Mouse (Mus musculus): ENCODE measurements at regions not wholly inside any gene's neighbourhood (a gene's known extent, or its start where the extent isn't known, plus 50 kb on each side); places are given as distances from the start of the nearest gene placed in this dataset.

DNA sequence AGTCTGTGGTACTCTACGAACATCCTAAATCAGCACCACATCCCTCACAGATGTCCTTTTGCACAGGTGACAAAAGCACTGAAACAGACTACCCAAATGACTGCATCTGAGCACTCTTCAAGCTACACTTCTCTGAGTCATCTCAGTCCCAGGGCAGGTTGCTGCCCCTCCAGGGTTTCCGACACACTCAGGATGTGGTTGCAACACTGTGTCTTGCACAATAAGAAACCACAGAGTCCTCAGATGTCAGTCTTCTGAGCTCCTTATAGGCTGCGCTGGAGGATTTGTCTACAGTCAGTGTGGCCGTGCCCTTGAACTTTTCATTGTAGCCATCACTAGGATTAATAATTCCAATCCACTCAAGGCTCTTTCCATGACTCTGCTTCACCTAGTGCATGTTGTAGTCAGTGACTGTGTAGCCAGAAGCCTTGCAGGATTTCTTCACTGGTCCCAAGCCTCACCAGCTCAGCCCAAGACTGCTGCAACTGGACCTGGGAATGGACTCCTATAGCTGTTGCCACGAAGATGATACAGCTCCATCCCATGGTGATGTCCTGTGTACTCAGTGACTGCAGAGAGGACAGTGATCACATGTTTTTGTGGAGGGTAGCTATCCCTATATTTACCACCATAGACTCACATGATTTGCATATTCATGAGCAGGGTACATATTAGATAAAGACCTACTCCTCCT, 1103.3 kb upstream of the Tenm3 start:
- no peaks in the 10 kb centered on the region for H3K27me3 ChIP-seq (ENCODE audit: control insufficient read depth, insufficient read depth, insufficient read length)
- H3ac ChIP-seq (ENCODE audit: control insufficient read depth, insufficient read length): no peak overlapping the region
- no peaks in the 10 kb centered on the region for H3K36me3 ChIP-seq (ENCODE audit: control insufficient read depth, insufficient read depth)
- no peak overlapping the region for H3K4me3 ChIP-seq
- H3K79me2 ChIP-seq (ENCODE audit: control insufficient read depth, insufficient read depth): no peaks in the 10 kb centered on the region
- no peak overlapping the region for H3K4me2 ChIP-seq (ENCODE audit: low read depth)
- TF ChIP-seq SRF (IDR thresholded peaks at IDR 0.05; ENCODE audit: control insufficient read depth, insufficient read length, low read depth) (no peak), CEBPB (IDR thresholded peaks at IDR 0.05; ENCODE audit: insufficient read depth, poor library complexity, severe bottlenecking) (peak; percentile 52; the same call in 1 of the 2 replicates)

DNA sequence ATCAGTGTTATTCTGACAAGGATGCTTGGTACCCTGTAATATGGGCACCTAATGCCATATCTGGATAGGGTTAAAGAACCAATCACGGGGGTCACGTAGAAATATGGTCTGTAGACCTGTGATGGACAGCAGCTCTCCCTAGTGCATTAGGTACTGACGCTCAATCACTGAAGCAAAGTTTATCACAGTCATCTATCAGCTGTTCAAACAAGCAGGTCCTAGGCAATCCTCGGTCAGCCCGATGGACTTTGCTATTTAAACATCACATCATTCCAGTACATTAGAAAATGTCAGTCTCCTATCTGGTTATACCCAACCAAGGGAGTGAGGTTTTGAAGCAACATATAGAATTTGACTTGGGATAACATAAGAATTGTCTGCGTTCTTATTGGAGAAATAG, 1088.4 kb upstream of the Tenm3 start:
- Histone ChIP-seq H3K4me3 (no peak overlapping the region), H3ac (ENCODE audit: control insufficient read depth, insufficient read length) (no peak overlapping the region), H3K27me3 (ENCODE audit: control insufficient read depth, insufficient read depth, insufficient read length) (no peaks in the 10 kb centered on the region), H3K4me2 (ENCODE audit: low read depth) (no peak overlapping the region), H3K79me2 (ENCODE audit: control insufficient read depth, insufficient read depth) (no peaks in the 10 kb centered on the region), H3K36me3 (ENCODE audit: control insufficient read depth, insufficient read depth) (no peaks in the 10 kb centered on the region)
- TF ChIP-seq SRF (IDR thresholded peaks at IDR 0.05; ENCODE audit: control insufficient read depth, insufficient read length, low read depth): no peak
- no peak for TF ChIP-seq USF1 (IDR thresholded peaks at IDR 0.05; ENCODE audit: low read depth)
- TF ChIP-seq E2F4 (IDR thresholded peaks at IDR 0.05; ENCODE audit: insufficient read depth): no peak
- no peak for TF ChIP-seq POLR2AphosphoS2 (IDR thresholded peaks at IDR 0.05; ENCODE audit: insufficient read length, low read depth)
- TF ChIP-seq REST (IDR thresholded peaks at IDR 0.05; ENCODE audit: insufficient read depth, insufficient read length): no peak
- TF ChIP-seq MYOG (IDR thresholded peaks at IDR 0.05; ENCODE audit: control insufficient read depth in 1 of 3, insufficient read depth in 1 of 3, insufficient read length in 2 of 3, low read depth in 2 of 3): no peak
- no peak for TF ChIP-seq TCF12 (IDR thresholded peaks at IDR 0.05; ENCODE audit: insufficient read depth, poor library complexity, severe bottlenecking)
- TF ChIP-seq TCF3 (IDR thresholded peaks at IDR 0.05; ENCODE audit: insufficient read length, low read depth): no peak
- no peak for TF ChIP-seq CEBPB (IDR thresholded peaks at IDR 0.05; ENCODE audit: insufficient read depth, poor library complexity, severe bottlenecking)
- TF ChIP-seq MAX (IDR thresholded peaks at IDR 0.05; ENCODE audit: low read depth): no peak
- no peak for TF ChIP-seq POLR2A (IDR thresholded peaks at IDR 0.05; ENCODE audit: insufficient read length, low read depth)
- TF ChIP-seq MYOD1 (IDR thresholded peaks at IDR 0.05; ENCODE audit: control insufficient read depth in 1 of 3, insufficient read length in 2 of 3, low read depth in 2 of 3): no peak

DNA sequence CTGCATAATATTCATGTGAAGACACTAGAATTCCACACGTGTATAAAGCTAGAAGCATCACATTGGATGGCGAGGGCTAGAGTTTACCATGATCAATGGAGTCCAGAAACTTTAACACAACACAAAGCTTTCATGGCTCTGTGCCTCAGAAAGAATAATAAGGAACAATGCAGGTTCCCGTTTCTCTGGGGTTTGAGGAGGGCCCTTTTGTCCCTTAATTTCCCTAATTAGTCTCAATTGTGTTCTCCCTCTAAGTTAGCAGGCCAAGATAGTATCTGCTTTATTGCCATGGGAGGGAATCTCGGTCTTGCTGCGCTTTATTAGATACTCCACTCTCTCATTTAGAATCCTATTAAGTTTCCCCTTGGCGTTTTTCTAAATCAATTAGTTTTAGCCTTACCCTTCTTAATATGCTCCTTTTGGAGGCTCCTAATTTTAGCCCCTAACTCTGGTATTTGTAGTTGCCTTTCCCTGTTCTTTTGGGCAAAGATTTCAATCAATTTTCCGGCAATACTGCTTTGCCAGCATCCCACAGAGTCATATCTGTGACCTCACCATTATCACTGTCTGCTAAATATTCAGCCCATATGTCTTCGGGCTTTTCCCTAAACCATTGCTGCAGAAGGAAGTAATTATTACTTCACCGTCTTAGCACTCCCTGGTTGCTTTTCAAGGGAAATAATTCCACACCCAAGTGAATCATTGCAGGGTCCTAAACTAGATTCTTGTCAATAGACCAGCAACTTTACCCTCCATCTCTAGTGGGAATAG, 1082.8 kb upstream of the Tenm3 start:
- TF ChIP-seq MYOG (IDR thresholded peaks at IDR 0.05; ENCODE audit: control insufficient read depth in 1 of 3, insufficient read depth in 1 of 3, insufficient read length in 2 of 3, low read depth in 2 of 3): no peak
- TF ChIP-seq MYOD1 (IDR thresholded peaks at IDR 0.05; ENCODE audit: control insufficient read depth in 1 of 3, insufficient read length in 2 of 3, low read depth in 2 of 3): no peak
- no peak for TF ChIP-seq POLR2AphosphoS2 (IDR thresholded peaks at IDR 0.05; ENCODE audit: insufficient read length, low read depth)
- TF ChIP-seq POLR2A (IDR thresholded peaks at IDR 0.05; ENCODE audit: insufficient read length, low read depth): no peak
- H3K4me3 ChIP-seq: no peak overlapping the region
- H3ac ChIP-seq (ENCODE audit: control insufficient read depth, insufficient read length): no peak overlapping the region
- H3K4me2 ChIP-seq (ENCODE audit: low read depth): no peak overlapping the region
- H3K27me3 ChIP-seq (ENCODE audit: control insufficient read depth, insufficient read depth, insufficient read length): no peaks in the 10 kb centered on the region
- H3K79me2 ChIP-seq (ENCODE audit: control insufficient read depth, insufficient read depth): no peaks in the 10 kb centered on the region
- H3K36me3 ChIP-seq (ENCODE audit: control insufficient read depth, insufficient read depth): no peaks in the 10 kb centered on the region

GRCm38 (mm10) chr8:49905099-49905498, 1061.3 kb upstream of the Tenm3 start:
- Histone ChIP-seq H3K27me3 (ENCODE audit: control insufficient read depth, insufficient read depth, insufficient read length) (no peaks in the 10 kb centered on the region), H3K4me3 (no peak overlapping the region), H3K79me2 (ENCODE audit: control insufficient read depth, insufficient read depth) (no peaks in the 10 kb centered on the region), H3K36me3 (ENCODE audit: control insufficient read depth, insufficient read depth) (no peaks in the 10 kb centered on the region), H3ac (ENCODE audit: control insufficient read depth, insufficient read length) (no peak overlapping the region), H3K4me2 (ENCODE audit: low read depth) (no peak overlapping the region)
- TF ChIP-seq MYOD1 (IDR thresholded peaks at IDR 0.05; ENCODE audit: control insufficient read depth in 1 of 3, insufficient read length in 2 of 3, low read depth in 2 of 3) (no peak), USF1 (IDR thresholded peaks at IDR 0.05; ENCODE audit: low read depth) (no peak), TCF12 (IDR thresholded peaks at IDR 0.05; ENCODE audit: insufficient read depth, poor library complexity, severe bottlenecking) (no peak), SRF (IDR thresholded peaks at IDR 0.05; ENCODE audit: control insufficient read depth, insufficient read length, low read depth) (no peak), TCF3 (IDR thresholded peaks at IDR 0.05; ENCODE audit: insufficient read length, low read depth) (no peak), MYOG (IDR thresholded peaks at IDR 0.05; ENCODE audit: control insufficient read depth in 1 of 3, insufficient read depth in 1 of 3, insufficient read length in 2 of 3, low read depth in 2 of 3) (no peak), POLR2A (IDR thresholded peaks at IDR 0.05; ENCODE audit: insufficient read length, low read depth) (no peak), E2F4 (IDR thresholded peaks at IDR 0.05; ENCODE audit: insufficient read depth) (no peak), MAX (IDR thresholded peaks at IDR 0.05; ENCODE audit: low read depth) (no peak), POLR2AphosphoS2 (IDR thresholded peaks at IDR 0.05; ENCODE audit: insufficient read length, low read depth) (no peak)

DNA sequence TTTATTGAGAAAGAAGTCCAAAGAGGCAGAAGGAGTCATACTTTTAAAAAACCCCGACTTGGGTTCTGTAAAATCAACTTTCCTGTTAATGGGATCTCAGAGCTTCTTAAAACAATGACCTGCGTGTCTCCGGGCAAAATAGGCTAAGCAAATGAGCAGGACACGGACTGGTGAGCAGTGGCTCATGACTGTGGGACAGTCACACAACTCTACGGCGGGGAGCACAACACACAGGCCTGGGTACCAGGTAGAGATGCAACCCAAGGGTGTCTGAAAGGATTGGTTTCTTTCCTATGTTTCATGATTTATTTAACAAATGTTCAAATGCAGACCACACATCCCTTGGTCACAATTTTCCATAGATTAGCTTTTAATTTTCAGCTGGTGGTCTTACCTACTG, 1058.3 kb upstream of the Tenm3 start:
- H3K27me3 ChIP-seq (ENCODE audit: control insufficient read depth, insufficient read depth, insufficient read length): no peaks in the 10 kb centered on the region
- no peaks in the 10 kb centered on the region for H3K36me3 ChIP-seq (ENCODE audit: control insufficient read depth, insufficient read depth)
- H3K79me2 ChIP-seq (ENCODE audit: control insufficient read depth, insufficient read depth): no peaks in the 10 kb centered on the region
- TF ChIP-seq POLR2AphosphoS2 (IDR thresholded peaks at IDR 0.05; ENCODE audit: insufficient read length, low read depth) (no peak), CEBPB (IDR thresholded peaks at IDR 0.05; ENCODE audit: insufficient read depth, poor library complexity, severe bottlenecking) (no peak), REST (IDR thresholded peaks at IDR 0.05; ENCODE audit: insufficient read depth, insufficient read length) (no peak), TCF3 (IDR thresholded peaks at IDR 0.05; ENCODE audit: insufficient read length, low read depth) (no peak), SRF (IDR thresholded peaks at IDR 0.05; ENCODE audit: control insufficient read depth, insufficient read length, low read depth) (no peak), POLR2A (IDR thresholded peaks at IDR 0.05; ENCODE audit: insufficient read length, low read depth) (no peak), MYOD1 (IDR thresholded peaks at IDR 0.05; ENCODE audit: control insufficient read depth in 1 of 3, insufficient read length in 2 of 3, low read depth in 2 of 3) (no peak), E2F4 (IDR thresholded peaks at IDR 0.05; ENCODE audit: insufficient read depth) (no peak), TCF12 (IDR thresholded peaks at IDR 0.05; ENCODE audit: insufficient read depth, poor library complexity, severe bottlenecking) (no peak)
- H3K4me3 ChIP-seq: no peak overlapping the region
- H3ac ChIP-seq (ENCODE audit: control insufficient read depth, insufficient read length): no peak overlapping the region
- no peak overlapping the region for H3K4me2 ChIP-seq (ENCODE audit: low read depth)

Data from myocyte (in vitro differentiated cells).